Mouse (Mus musculus) left cerebral cortex, adult 11 months (tissue): ENCODE data around the gene Btbd35f15.
"Not testable (repeated sequence)": the region's sequence is repeated elsewhere in the genome, so short reads cannot be mapped to it uniquely, and the experiment has no call there.

Experiments used
- DNase-seq: peaks from one replicate; pipeline ENCODE4 v3.0.0; 2022; ENCODE audit warnings: low spot score

Gene Btbd35f15

GRCm38 (mm10) chrX:33577214-33577613 is at the start of gene Btbd35f15:
Btbd35f15 (minus strand) TSS chrX:33577314.
- not testable (repeated sequence) for DNase-seq
